Mouse (Mus musculus) granulocyte monocyte progenitor cell, adult 5-6 weeks (primary cell): ENCODE data around the gene Mier2. TPM values are rescaled to one million over a fixed set of nuclear protein-coding genes. Genes with fewer than 3 reads are reported as not detected.

ENCODE experiments used
- ATAC-seq: replicated peaks from 2 replicates; pipeline ENCODE4 v1.8.0; 2016; ENCODE audit warnings: mild to moderate bottlenecking, moderate TSS enrichment, inconsistent platforms; ENCODE audit not compliant: poor library complexity, severe bottlenecking
- total RNA-seq, 2 experiments: library from RNA; stranded (forward) in 1 of 2; stranded (reverse) in 1 of 2; fragments of 200-712, 200-1000 nt in 1 of 2; fragments of >200 nt in 1 of 2; fragmentation: Nextera tagmentation in 1 of 2; gene quantifications; 2 replicates each; pipeline ENCODE4 v1.2.3; 2014 to 2017

Gene Mier2
- total RNA-seq, 2 experiments from 2014 or later: 10.8 to 24.8 TPM

DNA sequence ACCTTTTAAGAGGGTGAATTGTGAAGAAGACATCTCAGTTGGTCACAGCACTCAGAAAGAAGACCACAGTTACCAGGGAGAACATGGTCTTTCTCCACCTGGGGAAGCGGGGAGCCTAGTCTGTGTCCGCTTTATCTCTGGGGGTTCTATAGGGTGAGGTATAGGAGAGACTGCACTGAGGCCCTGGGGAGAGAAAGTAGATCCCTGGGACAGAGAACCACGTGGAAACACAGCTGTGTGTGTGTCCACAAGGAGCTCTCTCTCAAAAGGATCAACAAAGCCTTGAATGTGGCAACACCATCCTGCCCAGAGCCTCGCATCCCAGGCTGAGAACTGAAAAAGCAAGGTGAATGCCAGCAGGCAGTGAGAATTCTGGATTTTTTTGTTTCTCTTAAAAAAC, 22.4 kb upstream of the Mier2 start:
- ATAC-seq: no peak

DNA sequence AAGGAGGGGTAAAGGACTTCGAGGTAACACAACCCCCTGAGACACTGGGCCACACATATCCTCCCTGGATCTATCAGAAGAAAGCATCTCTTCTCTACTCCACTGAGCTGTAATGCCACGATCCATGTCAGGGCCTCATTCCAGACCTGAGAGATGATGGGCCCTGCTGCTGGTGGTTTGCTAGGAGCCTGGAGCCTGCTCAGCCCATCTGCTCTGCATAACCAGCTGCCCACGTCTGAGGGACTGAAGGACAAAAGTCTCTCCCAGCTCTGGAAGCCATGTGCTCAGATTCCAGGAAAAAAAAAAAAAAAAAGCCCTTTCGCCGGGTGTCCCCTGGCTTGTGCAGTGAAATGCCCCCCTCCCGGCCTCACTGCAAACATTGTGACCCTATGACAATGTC, 20.8 kb upstream of the Mier2 start:
- ATAC-seq: no peak

DNA sequence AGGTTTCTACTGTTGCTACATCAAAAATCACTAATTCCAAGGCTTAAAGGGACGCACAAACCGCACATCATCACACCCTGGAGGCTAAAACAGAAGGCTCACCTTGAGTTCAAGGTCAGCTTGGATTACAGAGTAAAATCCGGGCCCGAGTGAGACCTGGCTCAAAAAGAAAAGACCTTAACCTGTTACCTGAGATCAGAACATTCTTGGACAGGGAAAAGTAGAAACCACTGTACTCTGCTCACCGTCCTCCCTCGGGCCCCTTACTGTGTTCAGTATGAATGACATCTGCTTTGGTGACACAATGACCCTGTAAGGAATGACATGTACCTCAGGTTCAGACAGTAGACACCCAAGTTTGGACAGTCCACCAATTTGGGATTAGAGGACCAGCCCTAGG, 19.8 kb upstream of the Mier2 start:
- no peak for ATAC-seq

DNA sequence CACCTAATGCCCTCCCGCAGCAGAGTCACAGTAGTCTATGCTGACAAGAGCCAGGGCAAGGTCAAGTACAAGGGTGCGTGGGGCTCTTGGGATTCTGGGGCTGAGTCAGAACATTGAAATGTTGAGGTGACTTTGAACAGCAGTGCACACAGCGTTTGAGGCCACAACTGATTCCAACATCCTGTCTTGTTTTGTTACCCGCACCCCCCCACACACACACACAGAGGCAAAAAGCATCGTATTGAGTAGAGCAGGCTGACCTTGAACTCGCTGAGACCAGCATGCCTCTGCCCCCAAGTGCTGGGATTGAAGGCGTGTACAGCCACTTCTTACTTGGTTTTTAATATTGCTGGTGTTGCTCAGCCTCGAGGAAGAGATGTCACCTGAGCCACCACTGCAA, 19.4 kb upstream of the Mier2 start:
- ATAC-seq: no peak

DNA sequence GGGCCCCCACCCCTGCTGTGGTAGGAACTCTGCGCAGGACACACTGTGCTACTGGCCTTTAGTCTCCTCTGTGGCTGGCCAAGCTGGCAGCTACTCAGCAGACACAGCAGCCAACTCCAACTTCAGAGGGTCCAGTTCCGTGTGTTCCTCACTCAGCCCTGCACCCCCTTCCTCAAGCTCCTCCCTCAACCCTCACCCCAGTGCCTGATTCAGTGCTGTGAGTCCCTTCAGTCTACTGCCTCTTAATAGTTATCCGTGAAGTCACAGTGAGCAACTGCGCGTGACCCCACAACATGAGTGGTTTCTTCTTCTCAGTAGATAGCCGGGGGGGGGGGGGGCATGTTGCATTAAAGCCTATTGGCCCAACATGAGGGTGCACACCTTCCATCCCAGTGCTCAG, 18.6 kb upstream of the Mier2 start:
- ATAC-seq: no peak

DNA sequence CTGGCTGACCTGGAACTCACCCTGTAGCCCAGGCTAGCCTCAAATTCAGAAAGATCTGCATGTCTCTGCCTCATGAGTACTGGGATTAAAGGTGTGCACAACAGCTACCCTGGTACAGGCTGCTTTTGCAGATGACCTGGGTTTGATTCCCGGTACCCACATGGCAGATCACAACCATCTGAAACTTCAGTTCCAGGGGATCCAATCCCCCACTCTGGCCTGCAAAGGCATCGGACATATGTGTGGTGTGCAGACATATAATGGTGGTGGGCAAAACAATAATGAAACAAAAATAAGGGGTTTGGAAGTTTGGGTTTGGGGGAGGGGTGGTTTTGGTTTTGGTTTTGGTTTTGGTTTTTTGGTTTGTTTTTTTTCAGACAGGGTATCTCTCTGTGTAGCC, 16.3 kb upstream of the Mier2 start:
- ATAC-seq: no peak

DNA sequence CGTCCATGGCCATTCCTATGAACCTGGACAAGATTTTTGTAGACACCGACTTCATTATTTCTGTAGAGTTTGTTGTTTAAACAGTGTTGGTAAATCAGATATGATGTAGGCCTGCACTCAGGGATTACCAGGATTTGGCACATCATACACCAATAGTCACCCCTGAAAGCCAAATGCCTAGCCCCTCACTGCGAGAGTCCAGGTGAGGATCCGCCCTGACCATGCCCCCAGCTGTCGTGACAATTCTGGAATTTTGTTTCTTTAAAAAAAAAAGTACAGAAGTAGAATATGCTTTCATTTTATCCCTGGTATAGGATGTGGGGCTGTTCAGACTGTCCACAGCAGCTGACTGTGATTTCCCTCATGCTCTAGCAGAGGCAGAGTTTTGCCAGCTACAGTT, 14.9 kb upstream of the Mier2 start:
- ATAC-seq: no peak

DNA sequence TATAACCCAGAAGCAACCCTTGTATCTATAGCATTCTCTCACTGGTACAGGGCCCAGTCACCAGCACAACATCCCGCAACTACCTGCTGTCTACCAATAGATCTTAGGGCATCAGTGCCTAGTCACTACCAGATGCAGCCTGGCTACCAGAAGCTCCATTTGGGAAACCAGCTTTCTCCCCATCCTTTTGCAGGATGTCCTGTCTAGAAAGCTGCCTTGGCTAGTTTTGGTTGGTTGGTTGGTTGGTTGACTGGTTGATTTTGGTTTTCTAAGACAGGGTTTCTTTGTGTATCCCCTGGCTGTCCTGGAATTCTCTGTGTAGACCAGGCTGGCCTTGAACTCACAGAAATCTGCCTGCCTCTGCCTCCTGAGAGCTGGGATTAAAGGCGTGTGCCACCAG, 4.7 kb upstream of the Mier2 start:
- no peak for ATAC-seq

DNA sequence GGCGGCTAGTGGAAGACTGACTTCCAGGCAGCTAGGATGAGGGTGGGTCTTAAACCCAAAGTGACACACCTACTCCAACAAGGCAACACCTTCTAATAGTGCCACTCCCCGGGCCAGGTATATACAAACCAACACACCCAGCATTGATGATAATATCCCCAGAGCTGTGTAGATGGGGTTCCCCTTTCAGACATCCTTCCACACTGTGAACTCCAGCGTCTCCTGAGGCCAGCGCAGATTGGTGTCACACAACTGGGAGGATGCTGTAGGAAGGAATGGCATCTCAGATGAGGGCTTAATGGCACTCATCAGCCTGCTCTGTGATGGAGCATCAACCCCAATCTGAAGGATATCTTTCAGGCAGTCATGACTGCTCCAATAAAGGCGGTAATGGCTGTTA, 2.5 kb upstream of the Mier2 start:
- ATAC-seq: no peak

DNA sequence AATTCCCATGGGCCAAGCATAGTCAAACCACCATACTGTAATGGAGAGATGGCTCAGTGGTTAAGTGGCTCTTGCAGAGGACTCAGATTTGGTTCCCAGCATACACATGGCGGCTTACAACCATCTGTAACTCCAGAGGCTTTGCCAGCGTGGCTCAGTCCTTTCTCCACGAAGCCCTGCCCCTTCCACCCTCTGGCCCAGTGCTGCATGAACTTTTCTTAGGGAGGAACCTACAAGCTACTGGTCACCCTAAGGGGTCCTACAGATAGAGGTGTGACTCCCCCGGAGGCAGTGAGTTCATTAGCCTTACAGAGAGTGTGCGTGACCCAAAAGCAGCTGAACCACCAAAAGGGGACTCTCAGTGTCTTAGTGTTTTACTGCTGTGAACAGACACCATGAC, 2.0 kb upstream of the Mier2 start:
- ATAC-seq: no peak

DNA sequence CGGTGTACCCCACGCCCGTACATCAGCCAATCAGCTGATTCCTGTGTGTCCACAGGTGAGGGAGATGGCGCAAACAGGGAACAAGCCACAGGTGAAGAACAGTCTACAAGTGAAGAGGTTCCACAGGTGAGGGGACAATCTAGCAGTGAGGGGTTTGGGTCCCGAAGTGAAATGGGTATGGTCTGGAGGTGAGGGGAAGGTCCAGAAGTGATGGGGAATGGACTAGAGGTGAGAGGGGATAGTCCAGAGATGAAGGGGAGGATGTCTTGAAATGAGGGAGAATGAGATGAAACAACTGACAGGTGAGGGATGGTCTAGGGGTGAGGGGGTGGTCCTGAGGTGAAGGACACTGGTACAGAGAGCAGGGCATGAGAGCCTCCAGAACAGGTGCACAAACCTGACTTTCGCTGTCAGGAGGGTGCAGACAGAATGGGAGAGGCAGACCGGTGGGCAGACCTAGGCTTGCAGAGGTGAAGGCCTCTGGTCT, 282 bp upstream of the Mier2 start:
- ATAC-seq: no peak

DNA sequence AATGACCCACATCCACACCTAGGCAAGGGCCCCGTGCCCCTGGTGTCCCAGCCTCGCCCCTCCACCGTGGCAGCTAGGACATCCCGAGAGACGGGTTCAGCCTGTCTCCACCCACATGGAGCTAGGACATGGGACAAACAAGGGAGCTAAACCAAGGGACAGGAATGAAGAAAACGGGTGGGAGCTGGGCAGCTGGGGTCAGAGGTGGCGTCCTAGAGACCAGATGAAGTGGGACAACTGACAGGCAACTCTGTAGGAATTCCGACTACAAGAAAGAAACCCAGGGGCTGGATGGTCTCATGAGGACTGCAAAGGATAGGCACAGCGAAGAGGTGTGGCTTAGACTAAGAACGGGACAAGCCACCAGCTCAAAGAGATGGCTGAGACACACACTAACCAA, 1.3 kb downstream of the Mier2 start:
- no peak for ATAC-seq

DNA sequence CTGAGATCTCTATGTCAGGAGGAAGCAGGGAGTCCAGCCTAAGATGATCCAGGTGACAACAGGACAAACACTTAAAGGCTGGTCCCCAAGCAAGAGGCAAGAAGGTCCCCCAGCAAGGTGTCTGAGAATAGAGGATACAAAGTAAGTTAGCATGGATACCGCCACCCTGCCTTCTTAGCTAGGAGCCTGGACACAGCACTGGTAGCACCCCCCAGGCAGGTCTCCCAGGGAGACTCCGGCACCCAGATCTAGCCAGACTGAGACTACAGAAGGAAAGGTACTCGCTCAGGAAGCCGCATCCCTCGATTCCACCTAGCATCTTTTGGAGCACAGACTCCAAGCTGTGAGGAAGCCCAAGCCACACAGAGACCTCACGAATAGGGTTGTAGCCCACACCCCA, 1.8 kb downstream of the Mier2 start:
- ATAC-seq: no peak

DNA sequence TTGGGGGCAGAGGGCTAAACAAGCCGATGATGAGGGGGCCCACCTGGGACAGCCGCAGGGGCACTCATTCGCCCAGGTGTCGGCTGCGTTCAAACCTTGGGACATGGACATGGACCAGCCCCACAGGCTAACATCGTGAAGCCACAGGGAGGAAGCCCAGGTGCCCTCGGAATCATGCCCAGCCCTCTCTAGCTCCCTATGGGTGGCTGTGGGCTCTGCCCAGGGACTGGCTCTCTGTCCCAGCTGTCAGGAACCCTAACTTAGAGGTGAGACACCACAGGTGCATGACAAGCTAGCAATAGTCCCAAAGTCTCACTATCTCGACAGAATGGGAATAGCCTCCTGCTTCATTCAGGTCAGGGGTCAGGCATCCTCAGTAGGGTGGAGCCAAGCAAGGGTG, 2.5 kb downstream of the Mier2 start:
- no peak for ATAC-seq

DNA sequence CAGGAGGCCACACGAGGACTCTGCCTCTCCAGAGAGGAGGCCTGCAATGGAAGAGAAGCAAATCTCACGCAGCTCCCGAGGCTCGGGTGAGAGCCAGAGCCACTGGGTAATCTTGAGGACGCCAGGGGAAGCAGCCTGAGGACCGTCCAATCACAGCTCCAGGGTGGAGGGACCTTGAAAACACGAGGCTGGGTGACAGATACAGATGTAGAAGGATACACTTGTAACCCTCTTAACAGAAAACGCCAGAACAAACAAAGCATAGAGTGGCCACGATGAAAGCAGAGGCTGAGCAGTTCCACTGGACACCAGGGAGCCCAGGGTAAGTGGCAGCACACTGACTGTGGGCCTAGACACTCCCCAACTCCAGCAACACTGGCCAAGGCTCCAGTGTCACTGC, 4.6 kb downstream of the Mier2 start:
- no peak for ATAC-seq

DNA sequence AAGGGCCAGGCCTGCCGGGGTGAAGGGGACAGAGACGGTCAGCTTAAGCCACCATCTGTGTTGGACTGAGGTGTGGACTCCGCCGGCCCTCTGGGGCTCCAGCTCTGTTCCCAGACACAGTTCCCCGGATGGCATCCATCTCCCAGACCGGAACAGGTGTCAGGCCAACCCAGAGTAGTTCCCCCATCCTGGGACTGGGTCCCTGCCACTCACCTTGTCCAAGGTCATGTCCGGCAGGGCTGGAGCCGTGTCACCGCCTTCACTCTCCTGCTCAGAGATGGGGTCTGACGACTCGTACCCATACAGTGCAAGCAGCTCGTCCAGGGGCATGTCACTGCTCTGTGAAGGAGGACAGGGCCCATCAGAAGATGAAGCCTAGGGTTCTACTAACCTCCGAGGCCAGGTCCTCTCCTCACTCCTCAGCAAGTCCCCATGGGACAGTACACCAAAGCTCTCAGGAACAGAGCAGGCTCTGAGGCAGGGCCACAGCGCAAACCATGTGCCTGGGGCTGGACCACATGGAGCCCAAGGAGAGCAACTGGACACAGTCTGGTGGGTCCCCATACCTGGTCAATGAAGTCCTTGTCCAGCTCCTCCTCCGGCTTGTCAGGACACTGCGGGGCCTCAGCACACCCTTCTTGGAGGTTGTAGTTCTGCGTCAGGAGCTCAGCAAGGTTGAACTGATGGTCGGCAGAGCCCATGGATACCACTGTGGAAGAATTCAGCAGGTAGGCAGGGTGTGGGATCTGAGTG, 5.9 kb downstream of the Mier2 start:
- no peak for ATAC-seq

DNA sequence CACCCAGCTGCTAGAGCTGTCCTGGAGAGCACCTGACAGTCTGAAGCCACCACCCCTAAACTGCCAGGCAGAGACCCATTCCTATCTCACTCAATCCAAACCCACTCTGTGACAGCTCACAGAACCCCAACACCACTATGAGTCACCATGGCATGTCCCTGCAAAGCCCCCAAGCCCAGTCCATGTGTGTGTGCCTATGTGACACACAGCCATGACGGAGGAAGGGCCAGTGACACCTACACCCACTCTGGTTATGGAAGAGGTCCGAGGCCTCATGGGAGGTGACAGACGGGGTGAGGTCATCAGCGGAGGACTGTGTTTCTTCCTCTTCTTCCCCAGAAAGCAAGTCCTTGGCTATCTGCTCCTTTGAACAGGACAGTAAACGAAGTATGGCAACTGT, 6.5 kb downstream of the Mier2 start:
- ATAC-seq: no peak

DNA sequence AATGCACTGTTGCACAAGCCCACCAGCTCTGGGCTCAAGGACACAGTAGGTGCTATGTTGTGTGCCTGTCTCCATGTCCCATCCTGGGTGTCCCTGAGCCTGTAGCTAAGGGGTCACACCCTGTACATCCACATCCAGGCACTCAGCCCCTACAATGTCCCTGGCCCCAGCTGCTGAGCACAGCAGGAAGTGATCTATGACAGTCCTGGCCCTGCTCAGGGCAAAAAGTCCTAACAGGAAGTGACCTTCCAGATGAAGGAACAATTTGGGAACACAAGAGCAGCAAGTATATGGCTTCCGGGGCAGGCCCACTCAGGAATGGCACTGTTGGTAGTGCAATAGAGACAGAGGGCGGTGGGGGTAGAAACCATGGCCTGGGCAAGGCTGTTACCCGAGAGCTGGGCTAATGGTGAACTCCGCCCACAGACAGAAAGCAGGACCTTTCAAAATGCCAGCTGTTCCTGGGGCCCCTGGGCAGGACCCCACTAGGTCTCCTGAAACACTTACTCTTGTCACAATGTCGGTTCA, 7.8 kb downstream of the Mier2 start:
- ATAC-seq: 0 out of 2 replicates have a peak, but pooled peaks have one; percentile 3

DNA sequence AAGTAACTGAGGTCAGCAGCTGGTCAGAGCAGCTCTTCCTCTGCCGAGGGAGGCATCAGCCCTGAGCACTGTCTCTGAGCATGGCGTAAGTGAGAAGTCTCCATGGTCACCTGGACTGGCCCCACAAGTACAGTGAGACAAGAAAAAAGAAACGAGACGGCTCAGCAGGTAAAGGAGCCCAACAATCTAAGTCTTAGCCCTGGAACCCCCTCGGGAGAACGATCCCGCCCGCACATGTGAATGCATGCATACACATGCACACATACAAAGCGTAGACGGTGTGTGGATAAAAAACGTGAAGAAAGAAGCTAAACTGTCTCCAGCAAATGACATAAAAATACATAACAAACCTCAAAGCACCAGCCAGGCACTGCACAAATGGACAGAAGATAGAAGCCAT, 8.5 kb downstream of the Mier2 start:
- no peak for ATAC-seq

DNA sequence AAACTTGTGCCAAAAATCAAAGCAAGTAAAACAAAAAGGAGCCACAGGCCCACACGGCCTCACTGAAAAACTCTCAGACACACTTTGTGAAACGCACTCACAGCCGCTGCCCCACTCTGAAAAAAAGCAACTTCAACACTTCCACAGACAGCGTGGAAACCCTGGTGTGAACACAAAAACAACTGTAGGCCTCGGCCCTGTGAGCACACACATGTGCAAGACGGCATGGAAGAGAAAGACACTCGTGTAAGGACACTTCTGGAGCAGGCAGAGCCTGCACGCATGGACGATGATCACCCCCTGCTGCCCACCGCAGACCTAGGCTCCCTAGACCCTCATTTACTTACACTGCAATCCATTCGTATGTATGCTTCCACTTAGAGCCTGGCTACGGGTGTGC, 9.1 kb downstream of the Mier2 start:
- ATAC-seq: no peak

DNA sequence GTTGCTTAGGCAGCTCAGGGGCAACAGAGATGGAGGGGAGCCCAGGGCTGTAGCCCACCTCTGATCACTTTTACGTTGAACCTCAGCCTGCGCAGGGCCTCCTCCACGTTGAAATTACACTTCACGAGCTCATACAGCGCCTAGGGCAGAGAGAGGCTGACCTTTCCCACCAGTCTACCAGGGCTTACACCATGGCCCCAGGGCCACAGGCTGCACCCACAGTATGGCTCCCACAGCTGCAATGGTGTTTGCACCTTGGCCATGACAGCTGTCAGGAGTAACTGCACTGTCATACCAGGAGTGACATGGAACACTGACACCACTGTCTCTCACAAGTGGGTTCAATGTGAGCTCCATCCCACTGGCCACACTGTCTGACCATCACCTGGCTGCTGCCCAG, 10.4 kb downstream of the Mier2 start:
- no peak for ATAC-seq

DNA sequence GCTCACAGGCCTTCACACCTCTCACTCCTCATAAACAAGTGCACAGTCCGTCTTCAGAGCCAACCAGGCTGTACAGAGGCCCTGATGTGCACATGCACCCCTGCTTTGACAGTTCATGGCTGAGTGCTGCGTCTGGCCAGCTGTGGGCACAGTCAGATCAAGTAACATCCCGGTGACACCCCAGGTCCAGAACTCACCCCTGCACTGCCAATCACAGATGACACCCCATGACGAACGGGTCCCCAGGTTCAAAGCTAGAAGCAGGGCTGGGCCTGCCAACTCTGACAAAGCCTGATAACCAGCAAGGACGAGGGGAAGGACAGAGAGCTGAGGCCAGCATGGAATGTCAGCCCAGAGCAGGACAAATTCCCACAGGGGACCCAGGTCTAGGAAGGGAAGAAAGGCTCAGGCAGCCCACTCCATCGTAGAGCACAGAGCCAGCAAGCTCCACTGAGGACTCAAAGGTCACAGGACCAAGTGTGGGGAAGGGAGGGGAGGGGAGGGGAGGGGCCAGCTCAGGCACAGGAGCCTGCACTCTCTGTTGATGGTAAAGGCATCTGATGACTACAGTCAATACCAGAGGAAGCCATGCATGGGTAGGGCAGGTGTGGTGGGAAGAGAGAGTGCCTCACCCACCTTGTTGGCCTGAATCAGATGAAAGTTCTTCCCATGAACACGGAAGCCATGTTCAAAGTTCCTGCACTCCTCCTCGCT, 11.0 kb downstream of the Mier2 start:
- ATAC-seq: no peak
